Mouse (Mus musculus) gastrocnemius, adult 2 months (tissue): ENCODE measurements around the gene Mecom. TPM values are rescaled to one million over a fixed set of nuclear protein-coding genes. Genes with fewer than 3 reads are reported as not detected.

Experiments used
- DNase-seq: peaks from one replicate; pipeline ENCODE4 v3.0.0; 2022
- H3K27ac ChIP-seq: fragments of 200-600 bp; 2 replicates; pipeline ENCODE4 v1.8.1; 2022; ENCODE audit warnings: mild to moderate bottlenecking
- H3K4me3 ChIP-seq: fragments of 200-600 bp; 2 replicates; pipeline ENCODE4 v1.8.1; 2022; ENCODE audit warnings: mild to moderate bottlenecking, moderate library complexity
- CTCF ChIP-seq: fragments of 200-600 bp; IDR thresholded peaks from 2 replicates; pipeline ENCODE4 v1.8.1; 2022; ENCODE audit warnings: antibody characterized with exemption, mild to moderate bottlenecking, moderate library complexity
- intact Hi-C: fragments of 180-260 bp; cut with DNase I; formaldehyde crosslinking; loops from one replicate; pipeline ENCODE4 v1.15.1; 2025
- total RNA-seq, 2 experiments: library from RNA; stranded (reverse); gene quantifications; 2 replicates each; pipeline ENCODE4 v1.2.3; 2021

Gene Mecom
- total RNA-seq, 2 experiments from 2014 or later: 5.8 to 6.9 TPM

DNA sequence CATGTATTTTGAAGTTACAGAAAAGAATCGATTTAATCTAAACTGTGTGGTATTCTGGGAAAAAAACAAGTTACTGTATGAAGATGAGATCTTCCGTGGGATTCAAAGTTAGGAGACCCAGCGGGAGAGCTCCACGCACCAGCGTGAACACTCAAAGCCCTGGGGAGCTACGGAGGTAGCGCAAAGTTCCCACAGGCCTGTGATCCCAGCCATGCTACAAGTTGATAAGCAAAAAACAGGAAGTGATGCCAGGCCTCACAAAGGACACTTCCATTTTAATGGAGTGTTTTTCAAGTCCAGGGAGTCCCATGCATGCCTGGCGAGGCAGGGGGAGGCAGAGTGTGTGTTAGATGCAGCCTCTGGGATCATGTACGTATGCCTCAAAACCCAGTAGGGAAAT, 464.5 kb downstream of the Mecom start:
- no peak for DNase-seq
- Histone ChIP-seq H3K4me3 (no peak overlapping the region), H3K27ac (no peak overlapping the region)
- TF ChIP-seq CTCF: no peak
- intact Hi-C loops: no loop called here

- intact Hi-C loops: no loop called here
- no peak for DNase-seq
- Histone ChIP-seq H3K27ac (no peak overlapping the region), H3K4me3 (no peak overlapping the region)
- TF ChIP-seq CTCF: no peak
Observed at GRCm38 (mm10) chr3:30080827-30081226, 467.0 kb downstream of the Mecom start.

DNA sequence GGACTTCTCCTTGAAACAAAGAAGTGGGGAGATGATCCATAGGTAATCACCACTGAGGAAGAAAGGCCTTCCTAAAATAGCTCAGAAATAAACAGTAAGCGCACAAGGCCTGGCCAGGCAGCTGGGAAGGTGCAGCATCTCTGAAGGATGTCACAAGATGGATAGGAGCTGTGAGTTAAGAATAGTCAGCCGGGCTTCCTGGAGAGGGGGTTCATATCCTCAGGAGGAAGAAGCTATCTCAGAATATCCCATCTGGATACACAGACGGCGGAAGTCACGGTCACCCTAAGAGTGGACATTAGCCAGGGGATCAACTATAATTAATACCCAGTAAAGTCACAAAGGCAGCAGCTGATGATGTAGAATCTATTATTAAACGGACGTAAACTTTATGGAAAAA, 471.3 kb downstream of the Mecom start:
- Histone ChIP-seq H3K27ac (no peak overlapping the region), H3K4me3 (no peak overlapping the region)
- intact Hi-C loops: no loop called here
- no peak for DNase-seq
- no peak for TF ChIP-seq CTCF

- H3K4me3 ChIP-seq: no peak overlapping the region
- no peak for DNase-seq
- no peak overlapping the region for H3K27ac ChIP-seq
- no peak for TF ChIP-seq CTCF
- intact Hi-C loops: no loop called here
Observed at GRCm38 (mm10) chr3:30071271-30071670, 476.5 kb downstream of the Mecom start.

DNA sequence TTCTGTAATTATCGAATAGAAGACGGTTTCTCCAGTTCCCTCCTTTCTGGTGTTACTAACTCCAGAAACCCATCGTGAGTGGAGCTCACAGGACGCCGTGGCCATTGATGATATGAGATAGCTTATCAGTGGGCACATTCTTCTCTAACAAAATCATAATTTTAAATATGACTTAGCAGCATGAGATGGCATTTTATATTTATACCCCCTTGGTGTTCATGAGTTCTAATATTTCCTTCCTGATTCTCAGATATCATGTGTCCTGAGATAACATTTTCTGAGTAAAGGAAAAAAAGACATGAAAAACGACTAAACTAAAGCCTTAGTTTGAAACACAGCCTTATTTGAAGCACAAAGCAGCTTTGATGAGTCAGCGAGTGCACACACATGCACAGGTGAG, 481.3 kb downstream of the Mecom start:
- no peak for TF ChIP-seq CTCF
- H3K4me3 ChIP-seq: no peak overlapping the region
- no peak for DNase-seq
- H3K27ac ChIP-seq: no peak overlapping the region
- intact Hi-C loops: no loop called here

DNA sequence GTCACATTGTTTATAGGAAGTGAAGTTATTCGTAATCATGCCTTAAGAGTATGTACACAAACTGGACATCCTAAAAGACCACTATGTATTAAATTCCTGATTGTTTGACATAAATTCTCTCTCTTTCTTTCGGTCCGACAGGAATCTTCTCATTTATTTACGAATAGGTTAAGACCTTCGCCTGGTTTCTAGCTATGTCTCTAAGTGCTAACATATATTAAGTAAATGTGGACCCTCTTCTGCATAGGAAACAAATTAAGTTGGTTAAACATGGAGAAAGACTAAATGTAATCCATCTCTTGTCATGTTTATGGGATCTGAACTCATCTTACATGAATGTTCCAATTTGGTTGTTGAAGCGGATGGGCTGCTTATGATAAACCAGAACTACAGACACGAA, 487.8 kb downstream of the Mecom start:
- Histone ChIP-seq H3K4me3 (no peak overlapping the region), H3K27ac (no peak overlapping the region)
- no peak for DNase-seq
- intact Hi-C loops: no loop called here
- TF ChIP-seq CTCF: no peak

GRCm38 (mm10) chr3:30059615-30060014, 488.2 kb downstream of the Mecom start:
- Histone ChIP-seq H3K27ac (no peak overlapping the region), H3K4me3 (no peak overlapping the region)
- no peak for TF ChIP-seq CTCF
- DNase-seq: no peak
- intact Hi-C loops: no loop called here

- no peak for DNase-seq
- Histone ChIP-seq H3K27ac (no peak overlapping the region), H3K4me3 (no peak overlapping the region)
- intact Hi-C loops: no loop called here
- no peak for TF ChIP-seq CTCF
Observed at GRCm38 (mm10) chr3:30051287-30051686, 496.5 kb downstream of the Mecom start.

GRCm38 (mm10) chr3:30050795-30051194, 497.0 kb downstream of the Mecom start:
- intact Hi-C loops: no loop called here
- Histone ChIP-seq H3K4me3 (no peak overlapping the region), H3K27ac (no peak overlapping the region)
- no peak for DNase-seq
- TF ChIP-seq CTCF: no peak

DNA sequence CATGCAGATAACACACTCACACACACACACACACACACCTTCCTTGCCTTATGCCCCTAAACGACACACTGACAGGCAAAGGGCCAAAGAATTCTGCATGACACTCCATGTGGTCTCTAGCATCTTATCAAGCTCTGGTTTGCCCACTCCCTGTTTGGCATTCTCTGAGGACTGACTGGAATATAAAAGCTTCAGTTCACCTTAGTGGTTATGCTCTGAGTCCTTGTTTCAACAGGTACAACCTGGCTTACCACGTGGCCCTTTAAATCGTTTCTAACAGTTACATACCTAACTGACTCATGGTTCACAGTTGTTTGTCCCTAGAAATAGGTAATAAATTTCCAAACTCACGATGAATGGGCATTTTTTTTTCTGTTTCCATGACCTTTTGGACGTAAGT, 499.0 kb downstream of the Mecom start:
- Histone ChIP-seq H3K4me3 (no peak overlapping the region), H3K27ac (no peak overlapping the region)
- no peak for TF ChIP-seq CTCF
- intact Hi-C loops: no loop called here
- DNase-seq: no peak

DNA sequence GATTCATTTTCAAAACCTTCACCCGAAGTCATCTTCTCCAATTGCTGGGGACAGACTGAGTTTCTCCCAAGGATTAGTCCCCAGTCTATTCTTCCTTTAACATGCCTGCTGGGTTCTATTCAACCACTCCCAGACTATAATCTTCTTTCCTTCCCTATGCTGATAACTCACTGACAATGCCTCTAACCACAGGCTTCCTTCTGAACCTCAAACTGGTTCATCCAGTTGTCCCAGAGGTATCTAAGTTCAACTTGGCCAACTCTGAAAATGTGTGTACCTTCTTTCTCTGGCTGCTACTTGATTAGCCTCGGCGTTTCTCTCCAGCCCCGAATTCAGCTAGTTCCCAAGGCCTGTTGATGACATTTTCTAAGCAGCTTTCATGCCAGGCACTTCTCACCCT, 499.7 kb downstream of the Mecom start:
- Histone ChIP-seq H3K27ac (no peak overlapping the region), H3K4me3 (no peak overlapping the region)
- no peak for TF ChIP-seq CTCF
- intact Hi-C loops: no loop called here
- DNase-seq: no peak

- DNase-seq: no peak
- H3K27ac ChIP-seq: no peak overlapping the region
- no peak for TF ChIP-seq CTCF
- intact Hi-C loops: no loop called here
- H3K4me3 ChIP-seq: no peak overlapping the region
Observed at GRCm38 (mm10) chr3:30043525-30043924, 504.3 kb downstream of the Mecom start.

DNA sequence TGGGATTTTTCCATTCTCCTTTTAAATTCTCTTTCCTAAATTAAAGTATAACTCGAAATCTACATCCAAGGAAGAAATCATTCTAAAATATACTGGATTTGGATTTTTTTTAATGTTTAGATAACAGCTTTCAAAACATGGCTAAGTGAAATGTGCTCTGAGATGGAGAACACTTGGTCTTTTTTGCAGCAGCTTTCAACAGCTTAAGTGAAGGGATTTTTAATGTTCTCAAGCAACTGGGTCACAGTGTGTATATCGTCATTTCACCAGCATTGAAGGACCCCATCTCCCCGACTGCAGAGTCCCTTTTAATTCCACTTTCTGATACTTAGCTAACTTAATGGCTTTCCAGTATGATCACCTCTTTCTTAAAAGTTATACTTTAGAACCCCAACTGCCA, 509.3 kb downstream of the Mecom start:
- no peak for TF ChIP-seq CTCF
- H3K4me3 ChIP-seq: no peak overlapping the region
- DNase-seq: no peak
- intact Hi-C loops: no loop called here
- H3K27ac ChIP-seq: no peak overlapping the region

DNA sequence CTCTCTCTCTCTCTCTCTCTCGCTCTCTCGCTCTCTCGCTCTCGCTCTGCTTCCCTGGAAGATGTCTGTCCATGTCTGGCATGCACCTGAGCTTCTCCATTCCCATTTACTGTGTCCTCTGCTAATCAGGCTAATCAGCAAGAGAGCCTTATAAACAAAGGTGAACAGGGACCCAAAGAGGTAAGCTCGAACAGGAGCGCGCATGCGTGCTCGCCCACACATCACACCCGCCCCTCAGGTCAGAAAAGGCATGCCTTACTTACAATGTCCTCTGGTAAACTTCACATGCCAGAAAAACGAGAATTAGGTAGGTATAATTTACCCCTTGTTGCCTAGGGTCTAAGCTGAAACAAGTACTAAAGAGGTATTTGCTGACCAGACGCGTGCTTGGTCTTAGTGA, 527.8 kb downstream of the Mecom start:
- no peak for TF ChIP-seq CTCF
- no peak for DNase-seq
- no peak overlapping the region for H3K27ac ChIP-seq
- intact Hi-C loops: no loop called here
- no peak overlapping the region for H3K4me3 ChIP-seq

DNA sequence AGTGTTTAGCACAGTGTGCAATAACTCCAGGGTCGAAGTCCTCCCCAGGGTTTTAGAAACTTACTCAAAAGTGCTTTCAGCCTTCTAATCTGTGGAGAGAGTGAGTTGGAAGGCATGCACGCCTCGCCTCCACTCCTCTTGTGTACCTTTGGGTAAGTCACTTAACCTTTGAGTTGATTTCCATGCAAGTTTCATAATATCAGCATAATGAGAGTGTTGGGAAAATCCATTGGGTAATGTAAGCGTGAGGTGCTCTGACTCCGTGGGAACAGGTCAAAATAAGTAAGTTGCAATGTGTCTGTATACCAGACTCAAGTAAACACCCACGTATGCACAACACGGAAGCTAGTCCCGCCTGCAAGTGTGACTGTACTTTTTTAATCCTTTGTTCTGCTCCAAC, 528.4 kb downstream of the Mecom start:
- no peak overlapping the region for H3K4me3 ChIP-seq
- no peak for DNase-seq
- TF ChIP-seq CTCF: no peak
- intact Hi-C loops: no loop called here
- no peak overlapping the region for H3K27ac ChIP-seq
